Mouse (Mus musculus) cerebellum, postnatal 4 days (tissue): Measurements from ENCODE around the gene Dock9.

Experiments
- DNase-seq, 2 experiments: peaks; one replicate each; pipeline ENCODE4 v3.0.0; 2022; ENCODE audit warnings: low spot score in 2 of 2, mixed read lengths in 1 of 2

Dock9 gene

GRCm38 (mm10) chr14:121588451-121588850, 209.2 kb downstream of the Dock9 start:
- no peak for DNase-seq

DNA sequence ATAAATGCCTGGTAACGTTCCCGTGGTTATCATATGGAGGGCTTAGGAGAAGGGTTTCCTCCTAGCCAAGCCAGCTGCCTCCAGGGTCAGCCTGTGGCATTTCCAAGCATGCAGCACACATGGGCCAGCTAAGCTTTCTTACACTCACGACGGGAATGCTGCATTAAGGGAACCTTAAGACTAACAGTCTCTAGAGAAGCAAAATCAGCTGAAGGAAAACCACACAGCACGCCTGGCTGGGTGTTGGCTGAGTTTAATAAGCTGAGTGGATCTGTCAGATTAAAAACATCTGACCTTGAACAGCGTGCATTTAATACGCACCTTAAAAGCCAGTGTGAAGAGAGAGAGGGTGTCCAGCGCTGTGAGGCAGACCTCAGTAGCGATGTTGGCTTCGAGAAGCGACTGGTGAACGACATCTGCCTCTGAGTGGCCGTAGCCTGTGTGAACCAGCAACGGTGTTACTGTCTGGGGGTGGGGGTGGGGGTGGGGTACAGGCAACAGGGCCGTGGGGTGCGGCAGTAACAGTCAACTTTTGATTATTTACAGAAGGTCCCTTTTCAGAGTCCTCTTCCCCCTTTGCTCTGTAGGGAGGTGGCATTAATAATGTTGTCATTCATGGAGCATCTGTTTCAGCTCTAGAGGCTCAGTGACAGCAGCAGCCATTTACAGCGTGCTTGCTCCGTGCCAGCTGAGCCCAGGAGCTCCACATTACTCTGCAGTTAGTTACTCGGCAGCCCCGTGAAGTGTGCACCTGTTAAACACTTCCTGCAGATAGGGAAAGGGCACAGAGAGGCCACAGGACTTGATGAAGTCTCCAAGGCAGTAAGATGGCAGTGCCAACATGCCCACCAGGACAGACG, 211.5 kb downstream of the Dock9 start:
- DNase-seq, result no peak

- DNase-seq, result peak; percentile 49 to 61
Measured at GRCm38 (mm10) chr14:121579055-121579454, 218.6 kb downstream of the Dock9 start.

DNA sequence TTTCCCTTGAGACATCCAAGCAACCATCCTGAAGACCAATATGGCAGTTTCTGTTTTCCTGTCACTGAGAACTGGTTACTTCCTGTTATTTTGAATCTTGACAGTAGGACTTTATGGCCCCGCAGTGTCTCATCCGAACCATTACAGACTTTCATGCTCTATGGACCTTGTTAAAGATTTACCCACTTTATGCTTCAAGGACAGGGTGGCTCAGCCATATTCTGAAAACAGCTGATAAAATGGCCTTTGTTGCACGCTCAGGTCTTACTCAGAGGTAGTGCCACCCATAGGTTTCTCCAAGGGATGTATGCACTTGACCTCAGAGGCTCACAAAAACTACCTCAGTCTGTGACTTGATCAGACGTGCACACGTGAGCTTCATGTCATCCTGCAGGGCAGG, 224.2 kb downstream of the Dock9 start:
- no peak for DNase-seq

DNA sequence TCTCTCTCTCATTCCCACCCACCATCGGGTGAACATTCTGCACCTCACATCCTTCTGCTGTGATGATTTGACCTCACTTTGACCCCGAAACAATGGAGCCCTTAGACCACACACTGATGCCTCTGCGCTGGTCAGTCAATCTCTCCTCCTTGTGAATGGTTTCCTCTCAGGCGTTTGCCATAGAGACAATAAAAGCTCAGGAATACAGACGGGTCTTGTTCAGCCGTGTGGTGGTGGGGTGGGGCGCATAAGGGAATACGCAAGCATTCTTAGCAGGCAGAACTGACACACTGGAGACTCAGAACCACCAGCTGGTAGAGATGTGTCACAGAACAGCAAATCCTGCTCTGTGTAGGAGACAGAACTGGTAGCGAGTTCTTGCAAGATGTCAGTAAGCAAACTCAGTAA, 230.8 kb downstream of the Dock9 start:
- no peak for DNase-seq

DNA sequence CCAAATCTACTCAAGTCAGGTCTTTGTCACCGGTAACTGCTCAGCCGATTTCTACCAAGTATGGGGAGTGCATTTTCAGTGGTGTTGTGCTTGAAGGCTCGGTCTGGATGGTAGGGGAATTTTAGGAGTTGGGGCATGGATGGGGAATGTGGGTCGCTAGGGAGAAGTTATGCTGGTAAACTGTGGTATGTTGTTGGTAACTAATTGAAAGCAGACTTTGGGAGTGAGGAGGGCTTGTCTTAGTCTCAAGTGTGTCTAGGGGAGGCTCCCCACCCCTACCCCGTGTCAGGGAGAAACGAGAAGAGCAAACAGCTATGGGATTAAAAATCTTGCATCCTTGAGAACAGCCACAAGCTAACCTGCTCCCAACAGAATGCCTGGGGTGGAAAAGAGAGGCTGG, 231.7 kb downstream of the Dock9 start:
- DNase-seq, result no peak

- DNase-seq, result no peak
Measured at GRCm38 (mm10) chr14:121564656-121565055, 233.0 kb downstream of the Dock9 start.

- no peak for DNase-seq
Measured at GRCm38 (mm10) chr14:121563954-121564353, 233.7 kb downstream of the Dock9 start.

- no peak for DNase-seq
Measured at GRCm38 (mm10) chr14:121559026-121559425, 238.6 kb downstream of the Dock9 start.

DNA sequence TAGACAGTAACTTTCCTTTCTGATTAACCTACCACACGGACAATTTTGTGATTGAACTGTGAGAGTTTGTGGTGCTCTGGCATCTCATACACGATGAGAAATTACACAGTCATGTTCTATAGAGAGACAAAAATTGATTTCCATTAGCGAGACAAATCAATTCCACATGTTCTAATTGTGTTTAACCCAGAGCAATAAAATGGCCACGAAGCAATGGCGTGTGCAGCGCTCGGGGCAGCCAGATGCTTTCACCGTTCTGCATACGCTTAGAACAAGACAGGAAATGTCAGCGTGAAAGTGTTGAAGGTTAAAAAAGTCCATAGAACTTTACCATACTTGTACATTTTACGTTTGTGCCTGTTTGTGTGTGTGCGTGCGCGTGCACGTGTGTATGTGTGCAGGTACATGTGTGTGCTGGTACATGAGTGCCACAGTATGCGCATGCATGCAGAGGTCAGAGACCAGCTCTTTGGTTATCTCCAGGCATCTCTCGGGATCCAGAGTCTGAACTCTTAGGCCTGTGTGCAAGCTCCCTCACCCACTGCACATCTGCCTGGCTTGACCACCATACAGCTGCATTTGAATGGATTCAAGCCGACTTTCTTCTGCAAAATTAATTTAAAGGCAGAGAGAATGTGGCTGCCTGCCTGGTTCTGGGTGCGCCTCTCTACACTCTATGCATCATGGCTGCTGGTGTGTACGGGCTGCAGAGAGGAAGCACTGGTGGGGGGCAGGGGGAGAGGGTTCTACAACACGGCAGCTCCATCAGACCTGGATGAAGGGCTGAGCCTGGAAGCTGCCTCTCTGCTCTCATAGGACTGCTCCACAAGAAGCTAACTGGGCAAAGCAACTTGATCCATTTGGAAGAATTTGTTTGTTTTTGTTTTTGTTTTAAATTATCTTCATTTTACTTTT, 241.0 kb downstream of the Dock9 start:
- DNase-seq, result no peak

GRCm38 (mm10) chr14:121553785-121554184, 243.9 kb downstream of the Dock9 start:
- no peak for DNase-seq

DNA sequence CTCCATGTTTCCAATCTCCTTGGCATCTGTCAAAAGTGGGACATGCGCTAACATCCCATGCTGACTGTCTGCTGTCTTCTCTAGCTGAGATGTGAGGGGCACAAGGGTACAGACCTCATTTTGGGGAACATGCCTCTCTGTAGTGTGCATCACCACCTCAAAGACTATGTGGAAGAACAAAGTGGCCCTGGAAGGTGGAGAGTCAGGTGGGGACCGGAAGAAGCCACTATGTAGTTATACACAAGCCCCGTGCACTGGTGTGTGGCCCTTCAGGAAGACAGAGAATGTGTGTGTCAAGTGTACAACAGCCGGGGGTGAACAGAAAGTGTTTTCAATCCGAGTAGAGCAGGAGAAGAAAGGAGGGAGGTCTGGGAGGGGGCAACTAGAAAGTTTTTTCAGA, 245.1 kb downstream of the Dock9 start:
- DNase-seq, result no peak

GRCm38 (mm10) chr14:121549834-121550233, 247.8 kb downstream of the Dock9 start:
- DNase-seq, result no peak

DNA sequence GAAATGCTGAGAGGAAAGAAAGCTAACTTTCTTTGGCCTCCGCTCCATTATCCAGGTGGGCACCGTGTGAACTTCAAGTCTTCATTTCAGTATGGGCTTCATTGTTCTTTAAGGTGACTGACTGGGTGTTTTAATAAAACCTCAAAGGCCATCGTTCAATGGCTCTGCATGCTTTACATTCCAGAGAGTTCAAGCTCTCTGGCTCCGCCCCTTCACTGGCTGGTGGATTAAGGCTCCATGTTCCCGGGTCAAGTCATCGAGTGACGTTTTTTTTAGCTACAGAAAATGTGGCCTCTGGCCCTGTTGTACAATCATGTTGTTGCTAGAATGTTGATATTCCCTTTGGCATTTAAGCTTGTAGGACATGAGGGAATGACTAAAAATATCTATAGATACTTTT, 249.9 kb downstream of the Dock9 start:
- DNase-seq, result no peak

GRCm38 (mm10) chr14:121546621-121547020, 251.0 kb downstream of the Dock9 start:
- DNase-seq, result no peak

GRCm38 (mm10) chr14:121545551-121546331, 251.9 kb downstream of the Dock9 start:
- no peak for DNase-seq

DNA sequence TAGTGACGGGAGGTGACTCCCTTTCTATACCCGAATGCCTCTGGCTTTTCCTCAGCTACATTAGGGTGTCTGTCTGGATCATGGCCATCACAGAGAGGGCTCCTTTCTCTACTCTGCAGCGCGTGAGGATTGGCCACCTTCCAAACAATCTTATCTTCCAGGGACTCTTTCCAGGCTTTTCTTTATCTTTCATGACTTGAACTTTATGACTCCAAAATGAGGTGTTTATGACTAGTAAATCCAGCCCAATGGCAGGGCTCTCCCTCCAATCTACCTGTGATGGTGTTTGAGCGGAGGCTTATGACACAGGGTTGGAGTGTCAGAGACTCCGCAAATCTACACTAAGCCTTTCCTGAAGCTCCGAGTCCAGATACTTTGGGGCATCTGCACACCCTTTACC, 256.4 kb downstream of the Dock9 start:
- DNase-seq, result no peak

DNA sequence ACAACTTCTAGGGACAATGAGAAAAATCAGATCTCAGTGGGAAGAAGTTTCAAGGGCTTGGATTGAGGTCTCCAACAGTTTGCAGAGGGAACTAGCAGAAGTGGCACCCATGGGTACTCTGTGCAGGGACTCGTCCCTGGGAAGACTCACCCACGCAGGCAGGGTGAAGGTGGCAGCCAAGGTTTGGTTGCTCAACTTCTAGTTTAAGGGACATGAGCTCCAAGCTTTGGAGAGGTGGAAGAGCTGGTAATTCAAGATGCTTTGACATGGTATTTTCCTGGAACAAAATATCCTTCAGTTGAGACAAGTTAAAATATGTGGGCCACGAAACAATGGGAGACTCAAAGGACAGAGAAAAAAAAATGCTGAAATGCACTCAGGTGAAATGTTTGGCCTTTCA, 263.1 kb downstream of the Dock9 start:
- DNase-seq, result no peak

- no peak for DNase-seq
Measured at GRCm38 (mm10) chr14:121530853-121531252, 266.8 kb downstream of the Dock9 start.

DNA sequence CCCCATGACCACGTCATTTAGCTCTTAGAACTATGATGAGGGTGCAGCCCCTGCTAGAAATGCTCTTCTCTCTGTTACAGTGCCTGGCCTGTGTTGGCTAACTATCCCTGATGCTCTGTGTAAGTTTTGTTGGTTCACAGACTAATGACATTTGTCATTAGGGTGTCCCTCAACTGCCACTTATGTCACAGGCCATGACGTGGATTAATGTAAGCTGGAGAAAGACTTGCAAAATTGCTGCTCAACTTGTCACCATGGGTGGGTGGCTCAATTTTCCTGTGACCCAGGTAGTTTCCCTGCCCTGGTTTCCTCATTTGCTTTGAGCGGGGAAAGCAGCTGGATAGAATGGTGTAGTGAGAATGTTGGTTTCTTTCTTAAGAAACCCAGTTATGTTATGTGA, 269.8 kb downstream of the Dock9 start:
- no peak for DNase-seq

GRCm38 (mm10) chr14:121527201-121527600, 270.4 kb downstream of the Dock9 start:
- DNase-seq, result no peak

DNA sequence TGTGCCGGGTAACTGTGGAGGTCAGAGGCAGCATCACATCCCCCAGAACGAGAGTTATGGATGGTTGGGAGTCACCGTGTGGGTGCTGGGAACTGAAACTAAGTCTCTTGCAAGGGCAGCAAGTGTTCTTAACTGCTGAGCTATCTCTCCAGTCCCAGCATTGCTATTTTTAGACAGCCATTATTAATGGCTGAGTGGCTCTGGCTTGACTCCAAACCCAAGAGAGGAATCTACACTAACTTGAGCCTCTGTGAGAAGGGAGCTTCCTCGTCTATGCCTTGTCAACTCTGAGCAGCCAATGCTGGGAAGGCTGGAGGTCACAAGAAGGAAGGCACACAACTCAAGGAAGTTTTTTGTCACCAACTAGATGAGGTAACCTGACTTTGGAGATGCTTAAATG, 275.9 kb downstream of the Dock9 start:
- DNase-seq, result peak in 1 of 2 experiments; percentile 30
